10 mouse cellular contexts compared by ENCODE assay signal in the genomic region with DNA sequence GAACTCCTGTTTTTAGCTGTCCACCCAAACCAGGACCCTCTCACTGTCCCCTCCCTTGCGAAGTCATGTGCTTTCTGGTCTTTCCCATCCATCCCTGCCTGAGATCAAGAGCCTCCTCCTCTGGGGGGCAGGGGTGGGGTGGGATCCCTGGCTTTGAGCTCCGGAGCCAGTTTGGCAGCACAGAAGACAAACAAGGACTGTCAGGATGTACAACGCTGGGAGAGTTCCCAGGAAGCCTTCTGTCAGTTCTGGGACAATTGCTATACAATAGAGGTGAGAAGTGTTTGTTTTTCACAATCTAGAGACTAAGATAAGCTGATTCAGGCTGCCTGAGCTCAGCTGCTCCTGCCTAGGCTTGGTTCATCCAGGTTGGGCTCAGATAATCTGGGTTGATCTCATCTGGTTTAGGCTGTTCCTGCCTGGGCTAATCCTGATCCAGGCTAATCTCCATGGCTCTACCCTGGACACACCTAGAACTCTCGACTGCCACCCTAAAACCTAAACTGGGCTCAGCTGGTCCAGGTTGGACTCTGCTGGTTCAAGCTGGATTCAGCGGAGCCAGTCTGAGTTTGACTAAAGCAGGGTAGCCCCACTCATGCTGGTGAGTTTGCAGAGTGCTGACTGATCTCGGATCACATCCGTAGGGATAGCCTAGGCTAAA. TPM values are rescaled to one million over a fixed set of nuclear protein-coding genes. Genes with fewer than 3 reads are reported as not detected.
A peak's percentile ranks its signal among the peaks of the same experiment; 100 is the strongest.
DNase-seq lines count a peak whose midpoint lies in the region; ATAC-seq and TF ChIP-seq lines count a peak whose summit lies in the region.
"Had no signal": no experiment of that assay in that cellular context is flagged by ENCODE, and none has a peak within 500 bp of the region (broad histone marks: within the 10 kb centered on the region; RNA-seq: fewer than 3 reads in every experiment).

No protein-coding gene starts in this region.

- no peak overlapping the region for H3K9ac ChIP-seq in heart, embryonic 12.5 days
- no peak overlapping the region for H3K9ac ChIP-seq in kidney, embryonic 16.5 days (replicated peaks; ENCODE audit: low read length)
- no peak overlapping the region for H3K9ac ChIP-seq in kidney, embryonic 14.5 days (ENCODE audit: low read depth, low read length)
- peak overlapping the region; percentile 51; the same call in 1 of the 2 replicates for H3K9ac ChIP-seq in ES-E14 (ENCODE audit: insufficient read depth, low read depth, low read length, poor library complexity, severe bottlenecking)
- H3K9ac ChIP-seq: liver, embryonic 12.5 days had no signal

- H3K4me2 ChIP-seq in heart, embryonic 12.5 days: no peak overlapping the region
- H3K4me2 ChIP-seq in kidney, embryonic 16.5 days (replicated peaks; ENCODE audit: low read depth, low read length): no peak overlapping the region
- H3K4me2 ChIP-seq in kidney, embryonic 14.5 days (replicated peaks; ENCODE audit: low read depth, low read length): no peak overlapping the region
- H3K4me2 ChIP-seq: liver, embryonic 12.5 days had no signal

- in situ Hi-C loops in ES-E14 (cut with MboI; ENCODE audit: low sequenced_read_pairs in 2 of 2, unreplicated experiment in 2 of 2): no loop called here

- H3K27me3 ChIP-seq in heart, embryonic 12.5 days (replicated peaks): no peaks in the 10 kb centered on the region
- no peaks in the 10 kb centered on the region for H3K27me3 ChIP-seq in kidney, embryonic 16.5 days (ENCODE audit: insufficient read depth, low read length)
- H3K27me3 ChIP-seq in kidney, embryonic 14.5 days (ENCODE audit: control insufficient read depth, insufficient read depth, low read length): no peaks in the 10 kb centered on the region

- H3K4me3 ChIP-seq in heart, embryonic 12.5 days: no peak overlapping the region
- no peak overlapping the region for H3K4me3 ChIP-seq in kidney, embryonic 16.5 days (ENCODE audit: low read length)
- no peak overlapping the region for H3K4me3 ChIP-seq in kidney, embryonic 14.5 days (ENCODE audit: low read length)
- peak overlapping the region in 1 of 2 experiments; percentile 23; a peak in 1 of 4 replicates for H3K4me3 ChIP-seq in ES-E14 (ENCODE audit: insufficient read depth in 1 of 2, low read depth in 1 of 2, low read length in 2 of 2, poor library complexity in 1 of 2, severe bottlenecking in 1 of 2)
- H3K4me3 ChIP-seq: liver, embryonic 12.5 days; megakaryocyte, embryonic 14.5 days had no signal

- WGBS in heart, embryonic 12.5 days: 63% methylated on average over 7 of the region's 7 CpGs
- 68% methylated on average over 7 of the region's 7 CpGs for WGBS in kidney, embryonic 16.5 days
- WGBS in kidney, embryonic 14.5 days: 69% methylated on average over 7 of the region's 7 CpGs

- DNase-seq in heart, adult 9 months (ENCODE audit: low spot score in 2 of 2): no peak
- no peak for DNase-seq in ES-E14 (ENCODE audit: low read depth, low spot score)
- DNase-seq in lung, postnatal 14 days: peak; percentile 37
- no peak for DNase-seq in right cerebral cortex, postnatal 4 days
- DNase-seq in gastrocnemius, postnatal 10 days: no peak

- no peaks in the 10 kb centered on the region for H3K9me3 ChIP-seq in heart, embryonic 12.5 days (replicated peaks)
- no peaks in the 10 kb centered on the region for H3K9me3 ChIP-seq in kidney, embryonic 16.5 days (ENCODE audit: low read length)
- no peaks in the 10 kb centered on the region for H3K9me3 ChIP-seq in kidney, embryonic 14.5 days (ENCODE audit: control insufficient read depth, low read length)
- H3K9me3 ChIP-seq in ES-E14 (ENCODE audit: control insufficient read depth, insufficient read depth, low read depth, low read length): no peaks in the 10 kb centered on the region
- H3K9me3 ChIP-seq: liver, embryonic 12.5 days; megakaryocyte, embryonic 14.5 days had no signal

- H3K27ac ChIP-seq in heart, embryonic 12.5 days (ENCODE audit: poor library complexity, severe bottlenecking): peak overlapping the region; percentile 2; the same call in 1 of the 2 replicates
- peak overlapping the region; percentile 55 for H3K27ac ChIP-seq in kidney, embryonic 16.5 days (ENCODE audit: low read length)
- no peak overlapping the region for H3K27ac ChIP-seq in kidney, embryonic 14.5 days (ENCODE audit: low read depth, low read length)
- H3K27ac ChIP-seq in ES-E14 (ENCODE audit: insufficient read depth, low read depth, low read length, poor library complexity, severe bottlenecking): peak overlapping the region; percentile 69
- H3K27ac ChIP-seq: liver, embryonic 12.5 days had no signal

- no peaks in the 10 kb centered on the region for H3K36me3 ChIP-seq in heart, embryonic 12.5 days
- no peaks in the 10 kb centered on the region for H3K36me3 ChIP-seq in kidney, embryonic 16.5 days (ENCODE audit: insufficient read depth, low read length)
- no peaks in the 10 kb centered on the region for H3K36me3 ChIP-seq in kidney, embryonic 14.5 days (ENCODE audit: control insufficient read depth, insufficient read depth, low read length)
- no peaks in the 10 kb centered on the region for H3K36me3 ChIP-seq in ES-E14 (ENCODE audit: control insufficient read depth, insufficient read depth, low read length, poor library complexity, severe bottlenecking)
- H3K36me3 ChIP-seq: liver, embryonic 12.5 days had no signal

- H3K4me1 ChIP-seq in heart, embryonic 12.5 days (replicated peaks): peaks cover 11% of the 10 kb centered on the region
- peaks cover 7% of the 10 kb centered on the region; the same call in 1 of the 2 replicates for H3K4me1 ChIP-seq in kidney, embryonic 16.5 days (ENCODE audit: insufficient read depth, low read length)
- H3K4me1 ChIP-seq in kidney, embryonic 14.5 days (ENCODE audit: control insufficient read depth, insufficient read depth, low read length): peaks cover under 1% of the 10 kb centered on the region; the same call in 1 of the 2 replicates
- H3K4me1 ChIP-seq in ES-E14 (ENCODE audit: control insufficient read depth in 2 of 2, insufficient read depth in 2 of 2, low read length in 2 of 2, poor library complexity in 1 of 2): peaks cover 5 to 40% of the 10 kb centered on the region in 2 experiments
- H3K4me1 ChIP-seq: liver, embryonic 12.5 days had no signal

- ATAC-seq in heart, embryonic 12.5 days (ENCODE audit: insufficient number of reproducible peaks, low FRiP score): 0 out of 2 replicates have a peak, but pooled peaks have one; percentile 16
- ATAC-seq in kidney, embryonic 16.5 days (ENCODE audit: low FRiP score, low TSS enrichment): peak; percentile 44; the same call in 1 of the 2 replicates
- no peak for ATAC-seq in kidney, embryonic 14.5 days (ENCODE audit: low FRiP score, low TSS enrichment)
- ATAC-seq: liver, embryonic 12.5 days had no signal

TF ChIP-seq in ES-E14, 5 proteins besides CTCF, POLR2A, EP300 and RAD21:
- TF ChIP-seq CHD2 (IDR thresholded peaks at IDR 0.05; ENCODE audit: low read depth, low read length): no peak
- TF ChIP-seq ZC3H11A (IDR thresholded peaks at IDR 0.05; ENCODE audit: borderline replicate concordance, low read depth, low read length): no peak
- TF ChIP-seq MAFK (IDR thresholded peaks at IDR 0.05; ENCODE audit: insufficient read depth, low read depth, low read length): no peak
- no peak for TF ChIP-seq HCFC1 (IDR thresholded peaks at IDR 0.05; ENCODE audit: borderline replicate concordance, insufficient read depth, low read length)
- TF ChIP-seq ZNF384 (IDR thresholded peaks at IDR 0.05; ENCODE audit: low read depth, low read length): no peak

RNA-seq across cellular contexts. Expression of gene Mtss1l, which starts 39.1 kb away (rescaled TPM):
- polyA plus RNA-seq in heart, embryonic 12.5 days (2016; fragmentation: Nextera tagmentation; extraction: Ambion mirVana): 12.9 and 14.3 TPM in 2 replicates
- 9.1 and 9.2 TPM in 2 replicates for polyA plus RNA-seq in kidney, embryonic 16.5 days (2015; fragmentation: Nextera tagmentation; extraction: Ambion mirVana)
- polyA plus RNA-seq in kidney, embryonic 14.5 days (2014; fragmentation: Nextera tagmentation; extraction: Ambion mirVana): 11.2 and 11.4 TPM in 2 replicates
- 3.0 and 3.6 TPM in 2 replicates for total RNA-seq in ES-E14 (2012; rRNA removed)
- total RNA-seq in gastrocnemius, postnatal 10 days (2021): 10 to 100 TPM; 58.6 to 71.8 TPM

RNA-seq across cellular contexts. Expression of gene Il34, which starts 45.3 kb away (rescaled TPM):
- polyA plus RNA-seq in heart, embryonic 12.5 days (2016; fragmentation: Nextera tagmentation; extraction: Ambion mirVana): 0.13 and 0.32 TPM in 2 replicates
- 3.0 and 3.2 TPM in 2 replicates for polyA plus RNA-seq in kidney, embryonic 16.5 days (2015; fragmentation: Nextera tagmentation; extraction: Ambion mirVana)
- 0.50 and 1.7 TPM in 2 replicates for polyA plus RNA-seq in kidney, embryonic 14.5 days (2014; fragmentation: Nextera tagmentation; extraction: Ambion mirVana)
- 4.6 and 5.4 TPM in 2 replicates for total RNA-seq in ES-E14 (2012; rRNA removed)
- 10 to 100 TPM; 12.3 to 14.4 TPM for total RNA-seq in gastrocnemius, postnatal 10 days (2021)
- polyA plus RNA-seq: liver, embryonic 12.5 days had no signal
